Mouse (Mus musculus): ENCODE measurements around the gene Trex1. TPM values are rescaled to one million over a fixed set of nuclear protein-coding genes. Genes with fewer than 3 reads are reported as not detected.

Trex1 gene
- polyA plus RNA-seq, 1 experiment from 2014 or later = 15.2 TPM

DNA sequence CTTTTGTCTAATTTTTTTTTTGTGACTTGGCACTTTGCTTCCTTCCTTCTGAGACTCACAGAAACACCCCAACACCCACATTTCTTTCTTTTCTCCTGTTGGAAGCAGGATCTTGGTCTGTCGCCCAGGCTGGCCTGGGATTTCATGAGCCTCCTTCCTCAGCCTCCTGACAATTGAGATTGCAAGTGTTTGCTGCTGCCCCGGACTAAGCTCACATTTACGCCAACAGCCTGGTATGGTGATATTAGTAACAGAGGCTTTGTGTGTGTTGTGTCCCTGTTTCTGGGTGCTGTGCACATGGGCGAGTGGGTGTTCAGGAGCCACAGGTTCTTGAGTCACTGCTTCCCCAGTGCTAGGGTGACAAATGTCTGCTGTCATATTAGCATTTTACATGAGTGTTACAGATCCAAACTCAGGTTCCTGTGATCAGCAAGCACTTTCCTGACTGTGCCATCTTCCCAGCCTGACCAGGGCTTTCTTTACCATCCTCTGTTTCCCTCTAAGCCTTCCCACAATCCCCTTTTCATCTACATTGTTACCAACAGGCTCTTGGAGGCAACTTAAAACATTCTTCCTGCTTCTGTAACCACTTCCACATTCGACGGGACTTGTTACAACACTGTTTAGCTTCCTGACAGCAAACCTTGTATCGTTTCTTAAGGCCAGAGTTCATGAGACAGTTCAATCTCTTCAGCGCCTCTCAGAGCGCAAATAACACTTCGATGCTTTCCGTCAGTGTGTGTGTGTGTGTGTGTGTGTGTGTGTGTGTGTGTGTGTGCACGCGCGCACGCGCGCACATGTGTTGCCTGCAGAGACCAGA is 36.5 kb downstream of the Trex1 start:
- Histone ChIP-seq H3K36me3 (ENCODE audit: insufficient read depth, low read length) (no peaks in the 10 kb centered on the region), H3K4me2 (ENCODE audit: low read length) (no peak overlapping the region)

DNA sequence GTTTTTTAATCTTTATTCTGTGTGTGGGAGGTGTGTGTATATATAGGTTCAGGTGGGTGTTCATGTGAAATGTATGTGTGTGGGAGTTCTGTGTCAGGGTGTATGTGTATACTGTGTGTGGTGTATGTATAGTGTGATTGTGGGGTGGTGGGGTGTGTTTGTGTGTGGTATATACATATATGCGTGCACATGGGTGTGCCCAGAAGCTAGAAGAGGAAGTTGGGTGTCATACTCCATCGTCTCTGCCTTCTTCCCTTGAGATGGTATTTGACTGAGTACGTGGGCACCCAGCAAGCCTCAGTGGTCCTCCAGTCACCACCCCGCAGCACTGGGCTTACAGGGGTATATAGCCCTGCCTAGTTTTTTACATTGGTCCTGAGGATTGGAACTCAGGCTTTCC is 38.1 kb downstream of the Trex1 start:
- H3K36me3 ChIP-seq (ENCODE audit: insufficient read depth, low read length) = no peaks in the 10 kb centered on the region
- H3K4me2 ChIP-seq (ENCODE audit: low read length) = no peak overlapping the region
- 80% methylated on average over 4 of the region's 4 CpGs for WGBS
- H3K9ac ChIP-seq (ENCODE audit: low read depth, low read length) = no peak overlapping the region
- H3K27ac ChIP-seq = no peak overlapping the region
- no peak for TF ChIP-seq CTCF (IDR thresholded peaks at IDR 0.05; ENCODE audit: low read depth)
- no peak for ATAC-seq (replicated peaks; ENCODE audit: low FRiP score, low read depth)
- no peak overlapping the region for H3K4me3 ChIP-seq (replicated peaks; ENCODE audit: low read depth, low read length)
- no peaks in the 10 kb centered on the region for H3K9me3 ChIP-seq (replicated peaks; ENCODE audit: low read length)
- no peaks in the 10 kb centered on the region for H3K27me3 ChIP-seq (ENCODE audit: insufficient read depth, low read length)
- DNase-seq (ENCODE audit: low spot score) = no peak
- H3K4me1 ChIP-seq (replicated peaks; ENCODE audit: insufficient read depth, low read length) = no peaks in the 10 kb centered on the region

More for the DNA sequence above, 36.5 kb downstream of the Trex1 start:
- no peak for ATAC-seq (replicated peaks; ENCODE audit: low FRiP score, low read depth)
- no peak for DNase-seq (ENCODE audit: low spot score)
- no peak overlapping the region for H3K4me3 ChIP-seq (replicated peaks; ENCODE audit: low read depth, low read length)
- H3K4me1 ChIP-seq (replicated peaks; ENCODE audit: insufficient read depth, low read length) = no peaks in the 10 kb centered on the region
- no peaks in the 10 kb centered on the region for H3K27me3 ChIP-seq (ENCODE audit: insufficient read depth, low read length)
- no peak overlapping the region for H3K27ac ChIP-seq
- WGBS = 84% methylated on average over 17 of the region's 17 CpGs
- H3K9me3 ChIP-seq (replicated peaks; ENCODE audit: low read length) = no peaks in the 10 kb centered on the region
- TF ChIP-seq CTCF (IDR thresholded peaks at IDR 0.05; ENCODE audit: low read depth) = no peak
- H3K9ac ChIP-seq (ENCODE audit: low read depth, low read length) = no peak overlapping the region

DNA sequence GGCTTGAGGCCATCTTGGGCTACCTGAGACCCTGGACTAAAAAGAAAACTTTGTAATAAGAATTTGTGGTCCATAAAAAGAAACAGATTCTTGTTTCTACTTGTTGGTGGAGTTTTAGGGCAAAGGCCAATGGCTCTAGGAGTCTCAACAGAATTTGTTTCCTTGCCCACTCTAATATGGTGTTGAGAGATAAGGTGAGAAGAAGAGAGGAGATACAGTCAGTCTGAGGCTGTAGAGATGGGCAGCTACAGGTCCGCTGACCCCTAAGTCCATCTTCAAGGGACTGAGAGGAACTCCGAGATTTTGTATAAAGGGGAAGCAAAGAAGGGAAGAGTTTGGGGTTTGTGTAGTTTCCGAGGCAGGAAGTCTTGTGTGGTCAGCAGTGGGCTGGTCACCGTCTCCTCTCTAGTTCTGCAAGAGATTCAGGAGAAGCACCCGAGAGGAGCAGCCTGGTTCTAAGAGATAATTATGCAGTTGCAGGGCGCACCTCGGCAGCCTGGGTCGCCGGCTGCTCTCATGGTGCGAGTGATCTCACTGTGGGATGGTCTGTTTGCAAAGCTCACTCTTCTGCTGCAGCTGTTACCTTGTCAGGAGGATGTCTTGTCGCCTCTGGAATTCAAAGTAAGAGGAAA is 42.4 kb downstream of the Trex1 start:
- H3K9ac ChIP-seq (ENCODE audit: low read depth, low read length) = no peak overlapping the region
- H3K4me1 ChIP-seq (replicated peaks; ENCODE audit: insufficient read depth, low read length) = no peaks in the 10 kb centered on the region
- H3K4me3 ChIP-seq (replicated peaks; ENCODE audit: low read depth, low read length) = no peak overlapping the region
- no peak overlapping the region for H3K27ac ChIP-seq
- WGBS = 58% methylated on average over 11 of the region's 11 CpGs
- no peak for DNase-seq (ENCODE audit: low spot score)
- ATAC-seq (replicated peaks; ENCODE audit: low FRiP score, low read depth) = no peak
- H3K4me2 ChIP-seq (ENCODE audit: low read length) = no peak overlapping the region
- H3K27me3 ChIP-seq (ENCODE audit: insufficient read depth, low read length) = no peaks in the 10 kb centered on the region
- TF ChIP-seq CTCF (IDR thresholded peaks at IDR 0.05; ENCODE audit: low read depth) = no peak
- H3K36me3 ChIP-seq (ENCODE audit: insufficient read depth, low read length) = no peaks in the 10 kb centered on the region
- no peaks in the 10 kb centered on the region for H3K9me3 ChIP-seq (replicated peaks; ENCODE audit: low read length)

DNA sequence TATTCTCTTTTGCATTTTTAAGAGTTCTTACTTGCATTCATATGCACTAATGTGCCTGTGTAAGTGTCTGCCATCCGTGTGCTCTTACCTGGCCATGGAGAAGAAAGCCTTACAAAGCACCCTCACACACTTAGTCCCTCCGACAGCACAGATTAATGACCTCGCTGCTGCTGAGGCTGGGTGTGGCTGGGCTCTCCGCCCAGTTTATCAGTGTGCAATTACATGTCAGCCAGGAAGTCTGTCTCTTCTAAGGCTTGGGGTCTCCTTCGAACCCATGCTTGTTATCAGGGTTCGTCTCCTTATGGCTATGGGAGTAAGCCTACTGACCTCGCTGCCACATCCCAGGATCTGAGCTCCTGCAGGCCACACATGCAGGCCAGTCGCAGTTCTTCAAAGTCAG is 44.1 kb downstream of the Trex1 start:
- Histone ChIP-seq H3K4me2 (ENCODE audit: low read length) (no peak overlapping the region), H3K4me3 (replicated peaks; ENCODE audit: low read depth, low read length) (no peak overlapping the region), H3K4me1 (replicated peaks; ENCODE audit: insufficient read depth, low read length) (no peaks in the 10 kb centered on the region), H3K9me3 (replicated peaks; ENCODE audit: low read length) (no peaks in the 10 kb centered on the region), H3K36me3 (ENCODE audit: insufficient read depth, low read length) (no peaks in the 10 kb centered on the region), H3K27me3 (ENCODE audit: insufficient read depth, low read length) (no peaks in the 10 kb centered on the region), H3K27ac (no peak overlapping the region), H3K9ac (ENCODE audit: low read depth, low read length) (no peak overlapping the region)
- 54% methylated on average over 8 of the region's 8 CpGs for WGBS
- ATAC-seq (replicated peaks; ENCODE audit: low FRiP score, low read depth) = no peak
- no peak for DNase-seq (ENCODE audit: low spot score)
- no peak for TF ChIP-seq CTCF (IDR thresholded peaks at IDR 0.05; ENCODE audit: low read depth)

DNA sequence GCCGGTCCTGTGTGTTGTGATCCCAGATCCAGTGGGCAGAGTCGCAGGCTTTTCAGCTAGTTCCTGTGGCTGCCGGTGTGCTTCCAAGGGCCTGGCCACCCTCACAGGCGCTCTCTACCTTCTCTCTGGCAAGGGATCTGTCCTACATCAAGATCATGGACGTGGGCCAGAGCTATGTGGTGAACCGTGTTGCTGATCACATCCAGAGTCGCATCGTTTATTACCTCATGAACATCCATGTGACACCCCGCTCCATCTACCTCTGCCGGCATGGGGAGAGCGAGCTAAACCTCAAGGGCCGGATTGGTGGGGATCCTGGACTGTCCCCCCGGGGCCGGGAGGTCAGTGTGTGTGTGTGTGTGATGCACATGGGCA is 49.2 kb downstream of the Trex1 start:
- no peak overlapping the region for H3K4me2 ChIP-seq (ENCODE audit: low read length)
- H3K9me3 ChIP-seq (replicated peaks; ENCODE audit: low read length) = no peaks in the 10 kb centered on the region
- 75% methylated on average over 14 of the region's 14 CpGs for WGBS
- no peak overlapping the region for H3K27ac ChIP-seq
- no peaks in the 10 kb centered on the region for H3K27me3 ChIP-seq (ENCODE audit: insufficient read depth, low read length)
- ATAC-seq (replicated peaks; ENCODE audit: low FRiP score, low read depth) = no peak
- DNase-seq (ENCODE audit: low spot score) = no peak
- no peak for TF ChIP-seq CTCF (IDR thresholded peaks at IDR 0.05; ENCODE audit: low read depth)
- no peak overlapping the region for H3K4me3 ChIP-seq (replicated peaks; ENCODE audit: low read depth, low read length)
- H3K9ac ChIP-seq (ENCODE audit: low read depth, low read length) = no peak overlapping the region
- 0 out of 2 replicates have a peak, but pooled peaks cover 6% of the 10 kb centered on the region for H3K4me1 ChIP-seq (replicated peaks; ENCODE audit: insufficient read depth, low read length)
- no peaks in the 10 kb centered on the region for H3K36me3 ChIP-seq (ENCODE audit: insufficient read depth, low read length)

DNA sequence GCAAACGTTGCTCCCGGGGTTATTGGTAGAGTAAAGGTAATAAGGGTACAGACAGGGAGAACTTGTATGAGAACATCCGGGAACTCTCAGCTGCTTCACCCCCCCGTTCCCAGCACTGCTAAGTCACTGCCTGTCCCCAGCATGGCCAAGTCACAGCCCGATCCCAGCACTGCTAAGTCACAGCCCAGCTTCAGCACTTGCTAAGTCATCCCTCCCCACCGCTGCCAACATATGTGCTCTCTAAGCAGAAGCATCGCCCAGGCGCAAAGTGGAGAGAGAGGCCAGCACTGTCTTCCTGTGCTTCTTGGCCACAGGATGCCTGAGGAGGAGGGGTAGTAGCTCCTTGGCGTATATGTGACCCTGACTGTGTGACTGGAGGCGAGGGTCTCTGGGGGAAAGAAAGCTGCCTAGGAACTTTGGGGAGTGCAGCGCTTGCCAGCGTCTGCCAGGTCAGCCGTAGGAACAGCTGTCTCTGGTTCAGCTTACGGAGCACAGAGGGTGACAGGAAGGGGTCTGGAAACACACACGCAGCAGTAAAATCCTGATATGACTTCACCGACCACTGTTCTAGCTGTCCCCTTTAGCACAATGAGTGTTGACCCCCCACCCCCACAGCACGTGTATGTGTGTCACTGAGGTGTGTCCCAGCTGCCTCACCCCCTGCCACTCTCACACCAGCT is 49.8 kb downstream of the Trex1 start:
- DNase-seq (ENCODE audit: low spot score) (peak; percentile 52), ATAC-seq (replicated peaks; ENCODE audit: low FRiP score, low read depth) (peak; percentile 35)
- Histone ChIP-seq H3K27ac (no peak overlapping the region), H3K4me1 (replicated peaks; ENCODE audit: insufficient read depth, low read length) (0 out of 2 replicates have a peak, but pooled peaks cover 6% of the 10 kb centered on the region), H3K4me3 (replicated peaks; ENCODE audit: low read depth, low read length) (no peak overlapping the region), H3K4me2 (ENCODE audit: low read length) (no peak overlapping the region), H3K9me3 (replicated peaks; ENCODE audit: low read length) (no peaks in the 10 kb centered on the region), H3K9ac (ENCODE audit: low read depth, low read length) (no peak overlapping the region), H3K36me3 (ENCODE audit: insufficient read depth, low read length) (no peaks in the 10 kb centered on the region), H3K27me3 (ENCODE audit: insufficient read depth, low read length) (no peaks in the 10 kb centered on the region)
- TF ChIP-seq CTCF (IDR thresholded peaks at IDR 0.05; ENCODE audit: low read depth) = no peak
- WGBS = 28% methylated on average over 17 of the region's 17 CpGs

Measured in kidney, postnatal 0 days (tissue).